Mouse (Mus musculus): ENCODE results near the gene BC051019.
A peak's percentile ranks its signal among the peaks of the same experiment; 100 is the strongest.

Gene BC051019

GRCm38 (mm10) chr7:109708961-109709382, 14.7 kb downstream of the BC051019 start:
- no peak for DNase-seq (ENCODE audit: low spot score in 2 of 2)

GRCm38 (mm10) chr7:109707023-109707785, 16.4 kb downstream of the BC051019 start:
- DNase-seq (ENCODE audit: low spot score in 2 of 2): peak in 1 of 2 experiments; percentile 35

- no peak for DNase-seq (ENCODE audit: low spot score in 2 of 2)
These were observed 19.2 kb downstream of the BC051019 start for GRCm38 (mm10) chr7:109704461-109704860.

- DNase-seq (ENCODE audit: low spot score in 2 of 2): no peak
These were observed 19.7 kb downstream of the BC051019 start for GRCm38 (mm10) chr7:109704016-109704377.

DNA sequence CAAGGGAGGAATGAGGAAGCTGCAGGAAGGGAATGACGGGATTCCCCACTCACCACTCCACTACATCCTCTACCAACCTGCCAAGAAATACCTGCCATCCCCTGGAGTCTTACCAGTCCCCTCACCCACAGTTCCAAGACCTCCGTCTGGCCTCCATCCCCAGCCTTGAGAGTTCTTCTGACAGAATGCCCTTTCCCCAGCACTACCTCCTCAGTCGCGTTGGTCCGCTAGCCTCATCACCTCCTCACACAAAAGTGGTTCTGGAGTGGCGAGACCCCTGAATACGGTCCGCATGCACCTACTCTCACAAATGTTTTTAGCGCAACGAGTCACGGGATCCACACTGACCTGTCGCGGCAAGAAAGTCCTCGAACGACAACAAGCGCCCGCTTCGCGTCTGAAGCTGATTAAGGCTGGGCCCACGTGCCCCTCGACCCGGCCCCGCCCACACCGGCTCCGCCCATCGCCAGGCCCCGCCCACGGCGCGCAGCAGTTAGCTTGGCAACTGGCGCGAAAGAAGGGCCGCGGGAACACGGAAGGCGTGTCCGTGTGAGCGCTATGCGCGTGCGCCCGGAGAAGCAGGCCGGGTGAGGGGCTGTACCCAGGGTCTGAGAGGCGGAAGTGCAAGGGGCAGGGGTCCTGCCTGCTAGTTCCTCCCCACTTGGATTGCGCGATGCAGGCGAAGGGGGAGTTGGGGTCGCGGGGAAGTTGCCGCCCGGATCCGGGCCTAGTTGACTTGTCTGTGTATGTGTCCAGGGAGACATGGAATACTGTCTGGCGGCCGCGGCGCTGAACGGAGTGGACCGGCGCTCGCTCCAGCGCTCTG, 20.2 kb downstream of the BC051019 start, which contains the start of the genes St5 and Akip1:
Gene St5, minus strand, starts transcription at position 416 of the 826 bp plus-strand sequence.
Gene Akip1, plus strand, starts transcription at position 501 of the 826 bp plus-strand sequence.
- peak; percentile 96 to 98 for DNase-seq (ENCODE audit: low spot score in 2 of 2)

- no peak for DNase-seq (ENCODE audit: low spot score in 2 of 2)
These were observed 20.9 kb downstream of the BC051019 start for GRCm38 (mm10) chr7:109702721-109703120.

DNA sequence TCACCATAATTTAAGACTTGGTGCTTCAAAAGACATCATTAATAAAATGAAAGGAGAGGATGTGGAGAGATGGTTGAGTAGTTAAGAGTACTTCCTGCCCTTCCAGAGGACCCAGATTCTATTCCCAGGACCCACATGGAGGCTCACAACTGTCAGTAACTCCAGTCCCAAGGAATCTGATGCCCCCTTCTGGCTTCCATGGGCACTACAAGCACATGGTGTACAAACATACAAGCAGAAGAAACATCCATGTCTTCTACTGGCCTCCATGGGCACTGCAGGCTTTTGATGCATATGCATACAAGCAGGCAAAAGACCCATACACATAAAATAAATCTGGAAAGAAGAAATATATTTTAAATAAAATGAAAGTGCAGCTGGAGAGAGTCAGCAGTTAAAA, 23.4 kb downstream of the BC051019 start:
- no peak for DNase-seq (ENCODE audit: low spot score in 2 of 2)

- DNase-seq (ENCODE audit: low spot score in 2 of 2): no peak
These were observed 28.3 kb downstream of the BC051019 start for GRCm38 (mm10) chr7:109695339-109695726.

- DNase-seq (ENCODE audit: low spot score in 2 of 2): no peak
These were observed 28.9 kb downstream of the BC051019 start for GRCm38 (mm10) chr7:109694576-109695338.

- no peak for DNase-seq (ENCODE audit: low spot score in 2 of 2)
These were observed 32.7 kb downstream of the BC051019 start for GRCm38 (mm10) chr7:109690961-109691360.

DNA sequence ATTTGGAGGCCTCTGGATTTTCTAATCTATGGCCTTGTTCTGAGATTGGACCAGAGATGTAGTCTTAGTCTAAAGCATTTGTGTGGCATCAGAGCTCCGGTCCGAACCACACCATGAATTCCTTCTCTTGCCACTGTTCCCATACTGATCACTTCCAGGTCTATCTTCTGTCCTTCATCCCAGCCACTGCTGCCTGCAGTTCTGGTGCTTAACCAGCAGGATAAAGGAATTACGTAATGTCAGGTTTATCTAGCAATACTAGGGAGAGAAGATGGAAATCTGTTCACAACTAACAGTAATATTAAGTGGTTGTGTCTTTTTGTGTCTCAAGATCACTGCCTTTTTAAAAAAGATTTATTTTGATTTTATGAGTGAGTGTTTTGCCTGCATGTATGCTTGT, 33.5 kb downstream of the BC051019 start:
- DNase-seq (ENCODE audit: low spot score in 2 of 2): no peak

DNA sequence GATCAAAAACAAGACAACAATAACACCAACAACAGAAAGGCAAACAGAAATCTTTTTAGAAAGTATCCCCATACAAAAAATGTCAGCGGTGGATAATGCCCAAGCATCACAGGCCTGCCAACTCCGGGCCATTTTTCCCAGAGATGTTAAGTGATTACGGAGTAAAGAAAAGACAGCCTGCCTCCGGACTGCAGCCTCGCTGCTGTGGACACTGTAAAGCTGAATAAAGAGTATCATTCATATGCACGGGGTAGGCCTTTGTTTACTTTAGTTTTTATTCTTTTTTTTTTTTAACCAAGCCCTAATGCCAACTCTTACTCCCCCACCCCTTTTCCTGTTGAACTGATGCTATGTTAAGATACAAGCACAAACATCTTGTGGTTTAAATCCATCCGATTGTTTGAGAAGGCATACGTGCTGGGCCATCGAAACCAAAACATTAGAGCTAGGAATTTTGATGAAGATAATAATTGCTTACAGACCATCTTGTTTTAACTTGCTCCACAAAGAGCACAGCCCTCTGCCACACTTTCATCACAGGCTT, 37.0 kb downstream of the BC051019 start:
- no peak for DNase-seq (ENCODE audit: low spot score in 2 of 2)

GRCm38 (mm10) chr7:109680879-109681278, 42.8 kb downstream of the BC051019 start:
- no peak for DNase-seq (ENCODE audit: low spot score in 2 of 2)

DNA sequence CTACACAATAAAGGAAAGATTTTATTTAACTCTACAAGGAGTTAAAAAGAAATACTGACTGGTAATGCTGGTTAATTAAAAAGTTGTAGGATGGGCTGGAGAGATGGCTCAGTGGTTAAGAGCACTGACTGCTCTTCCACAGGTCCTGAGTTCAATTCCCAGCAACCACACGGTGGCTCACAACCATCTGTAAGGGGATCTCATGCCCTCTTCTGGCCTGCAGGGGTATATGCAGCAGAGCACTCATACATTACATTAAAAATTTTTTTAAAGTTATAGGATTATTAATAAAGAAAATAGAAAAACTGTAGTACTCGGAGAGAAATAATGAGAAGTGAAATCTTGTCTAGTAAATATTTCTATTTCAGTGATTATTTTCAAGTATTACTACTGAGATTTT, 43.4 kb downstream of the BC051019 start:
- DNase-seq (ENCODE audit: low spot score in 2 of 2): no peak

DNA sequence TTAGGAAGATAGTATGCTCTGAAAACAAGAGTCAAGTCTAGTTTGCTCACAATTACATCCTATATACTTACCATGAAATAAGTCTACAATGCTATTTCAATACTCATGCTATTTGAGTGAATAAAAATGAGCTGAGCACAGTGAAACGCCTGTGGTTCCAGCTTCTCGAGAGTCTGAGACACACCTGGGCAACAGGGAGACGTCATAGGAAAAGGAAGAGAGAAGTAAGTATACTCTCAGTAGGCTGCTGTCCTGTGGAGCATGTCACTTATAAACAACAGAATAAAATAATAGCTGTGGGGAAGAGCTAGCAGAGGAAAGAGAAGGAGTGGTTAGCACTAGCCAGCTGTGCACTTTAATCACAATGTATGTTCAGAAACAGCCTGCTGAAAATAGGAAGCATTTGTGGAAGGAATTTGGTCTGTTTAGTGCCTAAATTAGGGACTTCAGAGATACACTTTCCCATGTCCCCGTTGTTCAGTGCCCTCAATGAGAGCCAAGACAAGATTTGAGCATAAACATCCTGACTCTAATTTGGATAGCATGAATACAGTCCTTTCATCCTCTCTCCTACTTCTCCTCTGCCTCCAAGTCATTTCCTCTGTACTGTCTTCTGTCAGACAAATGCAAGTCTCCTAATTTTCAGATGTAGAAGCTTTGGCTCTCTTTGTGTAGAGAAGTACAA, 48.6 kb downstream of the BC051019 start:
- no peak for DNase-seq (ENCODE audit: low spot score in 2 of 2)

DNA sequence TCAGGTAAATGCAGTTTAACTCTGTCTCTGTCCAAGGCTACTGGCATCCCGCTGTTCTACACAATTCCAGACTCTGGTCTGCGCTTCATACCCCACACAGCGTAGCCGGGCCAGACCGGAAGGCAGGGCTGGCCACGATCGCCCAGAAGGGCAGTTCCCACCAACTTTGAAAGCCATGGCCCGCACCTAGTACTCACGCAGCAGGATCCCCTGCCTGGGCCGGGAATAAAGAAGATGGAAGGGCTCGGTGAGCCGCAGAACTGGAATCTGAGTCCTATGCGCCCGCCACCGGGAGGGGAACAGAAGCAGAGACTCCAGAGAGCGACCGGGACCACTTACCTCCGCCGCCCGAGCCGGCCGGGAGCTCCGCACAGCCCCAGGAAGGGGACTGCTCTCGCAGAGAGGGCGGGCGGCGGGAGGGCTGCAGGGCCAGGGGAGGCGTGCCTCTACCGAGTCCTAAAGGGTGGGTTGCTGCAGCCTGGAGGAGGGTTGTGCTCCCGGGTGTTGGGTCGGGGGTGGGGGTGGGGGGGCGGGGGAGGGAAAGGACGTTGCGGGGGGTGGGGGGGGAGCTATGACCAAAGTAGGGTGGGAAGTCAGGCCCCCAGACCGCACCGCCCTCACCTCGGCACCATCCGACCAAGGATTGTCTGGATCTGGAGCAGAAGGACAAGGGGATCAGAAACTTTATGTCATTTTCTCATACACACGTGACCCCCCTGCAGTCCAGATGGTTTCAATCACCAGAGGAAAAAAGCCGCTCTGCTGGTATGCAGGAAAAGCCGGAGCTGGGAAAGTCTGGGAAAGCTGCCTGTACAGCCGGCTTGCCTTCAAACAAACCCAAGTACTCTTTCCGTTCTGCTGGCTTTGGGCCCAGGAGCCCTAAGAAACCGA, 51.8 kb downstream of the BC051019 start:
- DNase-seq (ENCODE audit: low spot score in 2 of 2): peak in 1 of 2 experiments; percentile 1

DNA sequence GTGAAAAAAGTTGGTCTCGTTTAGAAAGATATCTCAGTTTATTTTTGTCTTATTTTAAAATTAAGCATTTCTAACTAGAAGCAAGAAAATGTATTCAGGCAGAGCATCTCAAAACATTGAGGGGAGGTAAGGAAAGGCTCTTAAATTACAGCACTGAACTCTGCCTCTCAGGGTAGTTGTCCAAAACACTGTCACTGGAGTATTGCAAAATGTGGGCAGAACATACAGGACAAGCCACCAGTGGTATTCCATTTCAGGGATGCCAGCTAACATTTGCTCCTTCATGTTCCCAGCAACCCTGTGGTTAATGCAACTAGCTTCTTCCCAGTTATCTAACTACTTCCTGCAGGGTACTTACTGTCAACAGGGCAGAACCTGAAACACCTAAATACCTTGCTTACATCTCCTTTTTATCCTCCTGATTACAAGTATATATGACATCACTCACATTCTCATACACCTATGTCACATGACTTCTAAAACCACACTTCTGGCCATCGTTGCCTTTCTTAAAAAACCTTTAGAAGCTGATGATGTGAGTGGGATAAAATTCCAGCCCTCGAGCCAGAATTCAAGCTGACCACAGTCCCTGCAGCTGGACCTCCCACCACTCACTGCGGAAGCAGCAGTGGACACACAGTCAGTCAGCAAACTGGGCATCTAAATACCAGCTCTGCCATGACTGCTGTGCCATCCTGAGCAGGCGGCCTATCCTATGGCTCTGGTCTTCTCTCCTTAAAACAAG, 54.1 kb downstream of the BC051019 start:
- DNase-seq (ENCODE audit: low spot score in 2 of 2): no peak

DNA sequence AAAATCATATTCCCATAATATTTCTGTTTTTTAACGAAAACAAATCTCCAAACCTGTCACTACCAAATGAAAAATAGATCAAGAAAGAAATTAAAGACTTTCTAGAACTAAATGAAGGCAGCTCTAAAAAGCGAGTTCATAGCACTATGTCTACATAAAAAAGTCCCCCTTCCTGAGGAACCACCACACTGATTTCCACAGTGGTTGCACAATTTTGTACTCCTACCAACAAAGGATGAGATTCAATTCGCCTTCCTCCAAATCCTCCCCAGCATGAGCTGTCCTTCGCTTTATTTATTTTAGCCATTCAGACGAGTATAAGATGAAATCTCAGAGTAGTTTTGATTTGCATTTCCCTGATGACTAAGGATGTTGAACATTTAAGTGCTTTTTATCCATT, 57.0 kb downstream of the BC051019 start:
- no peak for DNase-seq (ENCODE audit: low spot score in 2 of 2)

DNA sequence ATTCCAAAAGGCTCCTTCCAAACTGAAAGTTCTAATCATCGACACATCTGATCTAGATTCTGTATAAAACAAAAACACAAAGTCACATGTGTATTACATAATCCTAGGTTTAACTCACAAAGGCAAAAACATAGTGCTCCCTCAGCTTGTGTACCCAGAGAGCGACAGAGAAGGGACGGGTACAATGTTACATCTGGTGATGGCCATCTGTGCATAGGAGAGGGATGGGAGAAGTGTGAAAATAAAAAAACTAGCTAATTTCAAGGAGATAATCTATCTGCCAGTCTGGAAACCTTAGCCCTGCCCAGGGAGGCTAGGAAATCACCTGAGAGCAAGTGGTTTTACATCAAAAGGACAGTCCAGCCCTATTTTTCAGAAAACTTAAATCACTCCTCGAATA, 61.0 kb downstream of the BC051019 start:
- DNase-seq (ENCODE audit: low spot score in 2 of 2): no peak
